Comparison of ENCODE assay signal across 8 mouse cellular contexts in the genomic region with DNA sequence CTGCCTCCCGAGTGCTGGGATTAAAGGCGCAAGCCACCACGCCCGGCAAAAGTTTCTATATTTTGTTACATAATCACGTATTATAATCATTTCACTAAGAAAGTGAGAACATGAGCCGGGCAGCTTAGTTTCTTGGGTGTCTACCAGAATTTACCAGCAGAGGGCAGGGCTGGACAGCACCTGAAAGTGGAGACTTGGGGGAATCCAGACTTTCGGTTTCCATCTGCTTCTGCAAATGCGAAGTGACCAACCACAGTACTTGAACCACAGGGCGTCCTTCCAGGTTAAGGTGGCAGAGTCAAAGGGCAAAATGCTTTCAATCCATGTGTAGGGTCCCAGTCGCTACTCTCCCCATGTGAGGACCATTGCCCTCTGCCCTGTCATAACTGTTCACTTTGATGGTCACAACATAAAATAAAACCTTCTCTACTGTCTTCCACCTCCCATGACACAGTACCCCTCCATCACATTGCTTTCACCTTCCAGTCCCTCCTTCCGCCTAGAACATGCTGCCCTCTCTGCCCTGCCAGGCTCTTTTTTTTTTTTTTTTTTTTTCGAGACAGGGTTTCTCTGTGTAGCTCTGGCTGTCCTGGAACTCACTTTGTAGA. TPM values are rescaled to one million over a fixed set of nuclear protein-coding genes. Genes with fewer than 3 reads are reported as not detected.
DNase-seq lines count a peak whose midpoint lies in the region; TF ChIP-seq lines count a peak whose summit lies in the region.

No protein-coding gene starts in this region.

- no peak overlapping the region for H3K27ac ChIP-seq in left cerebral cortex, adult 2 months
- H3K27ac ChIP-seq in macrophage: no peak overlapping the region; the same call in 1 of the 2 replicates

- TF ChIP-seq CTCF in left cerebral cortex, adult 2 months (IDR thresholded peaks at IDR 0.05): peak; percentile 83

- H3K79me2 ChIP-seq in macrophage (ENCODE audit: inconsistent target): no peaks in the 10 kb centered on the region

- no peak overlapping the region for H3K4me3 ChIP-seq in left cerebral cortex, adult 2 months
- peak overlapping the region; percentile 9; the same call in 1 of the 2 replicates for H3K4me3 ChIP-seq in macrophage (ENCODE audit: inconsistent target)

- no peaks in the 10 kb centered on the region for H3K36me3 ChIP-seq in macrophage (ENCODE audit: inconsistent target)

- 3% methylated on average over 10 of the region's 12 CpGs for WGBS in macrophage (ENCODE audit: missing documents)

- intact Hi-C loops in left cerebral cortex, adult 2 months (cut with DNase I): loop anchor here (2.0 to 5.0 kb wide), 3 partner anchors 69 to 268 kb away; partner anchors contain the start of genes Cep68 and Rab1a

- DNase-seq in ZHBTc4 (ENCODE audit: low read depth, low spot score): peak; percentile 81
- DNase-seq in cerebellum, adult 9-11 months: peak; percentile 63
- DNase-seq in frontal cortex, postnatal 14 days (ENCODE audit: low spot score in 2 of 2): peak; percentile 53 to 77
- peak; percentile 91 for DNase-seq in induced T-regulatory cell, adult 2 months (ENCODE audit: low read depth)
- peak; percentile 77 to 82 for DNase-seq in left cerebral cortex, adult 2 months (ENCODE audit: extremely low spot score in 1 of 2, low spot score in 2 of 2)
- DNase-seq in right cerebral cortex, postnatal 4 days: peak; percentile 67
- DNase-seq in urinary bladder, postnatal 4 days (ENCODE audit: low spot score in 2 of 2): peak; percentile 64 to 77

RNA-seq across cellular contexts. Expression of gene Actr2, which starts 20.3 kb away (rescaled TPM):
- 100 to 1,000 TPM; 258 to 277 TPM for total RNA-seq in left cerebral cortex, adult 2 months (2021)
- 100 to 1,000 TPM; 215 to 470 (median 344) TPM for total RNA-seq in macrophage (2018; cell fraction: chromatin; rRNA removed)
- 100 to 1,000 TPM; 413 to 619 (median 472) TPM for total RNA-seq in macrophage (2018; cell fraction: cytosol; rRNA removed)
- total RNA-seq in macrophage (2018; cell fraction: nucleus; rRNA removed): 100 to 1,000 TPM; 225 to 519 (median 379) TPM
- 228 to 455 TPM (median 329 TPM) in 3 replicates for polyA plus RNA-seq in macrophage (2018)
